Mouse (Mus musculus): ENCODE measurements around the gene Lhfp.

The Lhfp gene

DNA sequence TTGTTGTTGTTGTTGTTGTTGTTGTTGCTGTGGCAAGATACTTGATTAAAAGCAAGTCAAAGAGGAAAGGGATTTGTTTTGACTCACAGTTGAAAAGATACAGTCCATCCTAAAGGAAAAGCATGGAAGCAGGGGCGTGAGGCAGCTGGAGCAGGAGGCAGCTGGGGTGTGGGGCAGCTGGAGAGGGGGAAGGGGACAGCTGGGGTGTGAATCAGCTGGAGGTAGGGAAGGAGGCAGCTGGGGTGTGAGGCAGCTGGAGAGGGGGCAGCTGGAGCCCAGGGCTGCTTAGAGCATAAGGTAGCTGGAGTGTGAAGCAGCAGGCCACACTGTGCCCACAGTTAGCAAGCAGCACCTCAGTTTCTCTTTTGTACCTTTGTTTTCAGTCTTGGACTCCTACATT is 110.3 kb downstream of the Lhfp start:
- no peak for DNase-seq (ENCODE audit: low spot score in 2 of 2)

DNA sequence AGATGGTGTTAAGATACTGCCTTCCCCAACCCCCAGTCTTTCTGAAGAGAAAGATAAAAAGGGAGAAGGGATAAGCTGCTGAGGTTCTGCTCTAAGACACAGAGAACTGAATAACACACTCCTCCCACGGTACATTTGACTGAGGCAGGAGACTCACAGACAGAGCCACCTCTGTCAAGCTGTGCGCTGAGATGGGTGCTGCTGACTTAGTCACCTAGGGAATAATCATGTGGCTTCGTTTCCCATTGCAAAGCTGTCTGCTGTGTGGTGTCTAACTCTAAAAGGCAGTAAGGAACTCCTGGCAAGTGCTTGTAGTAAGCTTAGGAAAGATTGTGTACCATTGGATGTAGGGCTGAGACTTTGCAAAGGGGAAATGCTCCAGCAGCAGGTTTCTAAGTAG is 120.6 kb downstream of the Lhfp start:
- DNase-seq (ENCODE audit: low spot score in 2 of 2) = peak; percentile 20 to 69

DNA sequence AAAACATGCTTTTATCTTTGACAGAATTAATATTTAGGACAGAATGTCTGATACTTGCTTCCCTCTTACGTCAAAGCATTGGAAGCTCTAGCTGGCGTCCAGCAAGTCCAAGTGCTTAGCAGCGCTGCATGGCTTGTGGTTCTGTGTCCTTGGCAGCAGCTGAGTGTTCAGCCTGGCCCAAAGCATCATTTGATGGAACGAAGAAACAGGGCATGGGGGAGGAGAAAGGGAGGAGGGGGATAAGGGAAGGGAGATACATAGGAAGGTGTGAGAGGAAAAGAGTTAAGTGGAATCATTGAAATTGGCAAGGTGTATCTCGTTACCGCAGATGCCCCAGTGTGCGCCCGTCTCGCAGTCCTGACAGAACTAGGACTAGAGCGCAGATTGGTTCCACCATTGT is 124.0 kb downstream of the Lhfp start:
- DNase-seq (ENCODE audit: low spot score in 2 of 2) = peak in 1 of 2 experiments; percentile 11

DNA sequence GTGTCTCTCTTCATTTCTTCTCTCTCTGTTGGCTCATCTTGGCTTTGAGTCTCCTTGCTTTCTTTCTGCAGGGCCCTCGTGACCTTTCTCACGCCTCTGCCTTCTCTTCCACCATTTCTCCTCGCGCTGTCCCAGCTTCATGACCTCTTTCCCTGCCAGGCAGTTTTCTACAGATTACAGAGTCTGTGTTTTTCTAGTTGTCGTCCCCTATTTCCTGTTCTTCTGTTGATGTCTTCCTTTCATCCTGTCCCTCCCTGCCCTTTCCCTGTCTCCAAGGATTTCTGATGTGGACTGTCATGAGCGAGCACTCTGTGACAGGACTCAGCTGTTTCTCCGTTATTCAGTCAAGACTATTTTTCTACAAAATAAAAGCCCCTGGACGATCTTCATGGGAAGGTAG is 124.7 kb downstream of the Lhfp start:
- no peak for DNase-seq (ENCODE audit: low spot score in 2 of 2)

DNA sequence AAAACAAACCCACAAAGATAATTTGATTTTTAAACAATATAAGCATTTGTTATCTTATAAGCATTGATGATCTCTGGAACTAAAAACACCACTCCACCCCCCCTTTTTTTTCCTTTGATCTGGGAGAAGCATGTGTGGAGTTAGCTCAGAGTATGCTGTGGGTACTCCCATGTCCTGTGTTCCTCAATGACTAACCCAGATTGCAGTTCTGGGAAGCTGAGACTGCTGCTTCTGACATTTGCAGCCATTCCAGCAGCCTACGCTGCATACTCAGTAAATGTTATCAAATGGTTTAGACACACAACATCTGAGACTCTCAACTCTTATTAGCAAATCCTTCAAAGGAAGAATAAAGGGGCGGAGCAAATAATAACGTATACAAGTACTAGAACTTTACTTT is 128.2 kb downstream of the Lhfp start:
- DNase-seq (ENCODE audit: low spot score in 2 of 2) = no peak

DNA sequence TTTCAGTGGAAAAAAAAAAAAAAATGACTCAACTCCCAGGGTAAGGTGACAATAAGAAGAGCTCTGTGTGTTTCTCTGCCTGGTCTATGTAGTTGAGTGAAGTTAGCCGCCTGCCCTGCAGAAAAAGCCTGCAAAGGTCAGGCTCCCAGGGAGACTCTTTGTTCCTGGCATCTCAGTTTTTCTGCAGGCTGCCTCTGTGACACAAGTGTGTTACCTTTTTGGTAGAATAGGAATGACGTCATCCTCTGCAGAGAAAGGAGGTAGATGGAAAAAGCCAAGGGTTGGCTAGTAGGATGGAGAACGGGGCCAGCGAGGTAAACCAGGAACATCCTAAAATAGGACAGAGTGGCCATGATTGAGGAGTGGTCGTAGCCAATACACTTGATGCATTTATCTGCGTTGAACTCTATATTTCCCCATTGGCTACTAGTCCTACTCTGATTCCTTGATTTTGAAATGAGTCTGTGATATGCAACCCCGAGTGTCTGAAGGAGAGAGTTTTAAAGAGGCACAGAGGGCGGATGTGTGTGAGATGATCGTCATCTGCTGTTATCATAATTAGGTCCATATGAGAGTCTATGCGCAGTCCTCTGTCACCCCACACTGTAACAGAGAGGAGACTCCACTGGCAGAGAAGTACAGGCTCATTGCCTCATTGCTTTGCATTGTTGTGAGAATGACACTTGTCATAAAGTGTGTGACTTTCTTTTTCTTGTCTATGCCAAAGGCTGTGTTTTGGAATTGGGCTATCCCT is 132.2 kb downstream of the Lhfp start:
- no peak for DNase-seq (ENCODE audit: low spot score in 2 of 2)

DNA sequence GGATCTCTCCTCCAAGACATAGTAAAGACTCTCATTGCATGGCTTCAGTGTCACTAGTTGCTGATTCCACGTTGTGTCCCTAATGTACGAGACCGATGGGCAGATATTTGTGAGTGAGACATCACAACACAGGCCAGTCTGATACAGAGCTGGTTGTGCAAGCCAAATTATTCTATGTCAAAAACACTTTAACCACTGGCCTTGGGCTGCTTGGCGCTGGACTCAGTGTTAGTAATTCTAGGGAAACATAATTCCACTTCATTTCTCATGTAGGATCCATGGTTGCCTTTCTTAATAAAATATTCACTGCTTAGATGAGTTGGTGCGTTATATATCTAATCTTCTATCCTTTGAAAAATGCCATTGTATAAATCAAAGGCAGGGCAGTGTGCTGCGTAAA is 138.6 kb downstream of the Lhfp start:
- no peak for DNase-seq (ENCODE audit: low spot score in 2 of 2)

DNA sequence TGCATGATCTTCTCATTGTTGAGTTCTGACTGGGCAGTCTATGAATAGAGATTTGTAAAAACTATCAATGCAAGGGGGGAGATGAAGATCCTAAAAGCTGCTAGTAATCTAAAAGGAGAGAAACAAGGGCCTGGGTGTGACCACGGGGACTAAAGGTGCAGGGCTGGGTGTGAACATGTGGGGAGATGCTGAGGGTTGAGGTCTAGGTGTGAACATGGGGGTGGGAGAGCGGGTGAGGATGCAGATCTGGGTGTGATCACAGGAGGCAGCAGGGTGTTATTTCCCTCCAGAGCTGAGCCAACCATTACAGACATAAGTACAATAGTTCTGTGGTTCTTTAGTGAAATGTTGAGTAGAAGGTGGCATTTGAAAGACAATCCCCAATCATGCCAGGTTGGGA is 144.1 kb downstream of the Lhfp start:
- DNase-seq (ENCODE audit: low spot score in 2 of 2) = no peak

DNA sequence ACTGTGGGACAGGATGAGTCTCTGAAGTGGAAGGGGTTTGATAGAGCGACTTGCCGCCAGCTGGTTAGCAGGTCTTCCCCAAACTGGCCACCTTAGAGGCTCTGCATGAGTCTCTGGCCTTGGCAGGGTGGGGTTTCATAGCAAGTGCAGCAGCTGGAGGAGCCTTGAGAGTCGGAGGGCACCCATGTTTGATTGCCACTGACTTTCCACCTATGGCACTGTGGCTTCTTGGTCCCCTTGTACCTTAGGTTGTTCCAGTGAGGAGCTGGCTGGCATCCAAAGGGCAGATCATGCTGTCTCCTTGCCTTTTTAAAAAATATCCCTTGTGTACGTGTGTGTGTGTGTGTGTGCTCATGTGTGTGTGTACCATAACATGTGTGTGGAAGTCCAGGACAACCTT is 152.1 kb downstream of the Lhfp start:
- no peak for DNase-seq (ENCODE audit: low spot score in 2 of 2)

DNA sequence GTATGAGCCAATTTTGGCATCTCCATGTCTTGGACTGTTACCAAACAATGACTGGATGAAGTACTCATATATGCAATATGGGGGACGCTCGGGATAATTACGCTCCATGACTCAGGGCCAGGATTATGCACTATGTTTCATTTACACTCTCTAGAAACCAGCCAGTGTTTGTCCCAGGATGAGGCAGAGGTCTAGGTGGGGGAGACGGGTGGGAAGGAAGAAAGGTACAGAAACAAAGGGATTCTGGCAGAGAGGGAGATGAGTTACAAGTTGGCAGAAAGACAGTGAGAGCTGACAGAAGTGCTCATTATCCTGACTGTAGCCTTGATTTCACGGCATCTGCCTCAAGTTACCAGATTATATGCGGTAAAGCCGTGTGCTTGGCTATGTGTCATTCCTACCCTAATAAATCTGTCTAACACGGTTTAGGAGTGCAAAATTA is 154.4 kb downstream of the Lhfp start:
- DNase-seq (ENCODE audit: low spot score in 2 of 2) = no peak

DNA sequence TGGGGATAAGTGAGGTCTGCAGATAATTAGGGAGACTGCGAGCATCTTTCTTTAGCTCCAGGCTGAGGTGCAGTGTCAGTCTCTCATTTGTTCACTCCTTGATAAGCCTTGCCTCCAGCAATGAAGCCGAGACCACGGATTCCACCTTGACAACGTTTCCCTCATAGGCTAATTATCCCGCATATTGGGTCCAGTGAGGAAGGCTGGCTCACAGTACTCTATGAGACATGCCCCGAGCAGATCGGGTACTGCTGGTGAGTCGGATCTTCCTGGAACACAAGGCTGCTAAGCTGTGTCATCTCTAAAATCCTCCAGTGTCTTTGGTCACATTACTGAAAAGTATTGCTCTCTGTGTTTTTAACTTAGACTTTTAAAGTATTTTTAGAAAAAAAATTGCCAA is 158.8 kb downstream of the Lhfp start:
- no peak for DNase-seq (ENCODE audit: low spot score in 2 of 2)

DNA sequence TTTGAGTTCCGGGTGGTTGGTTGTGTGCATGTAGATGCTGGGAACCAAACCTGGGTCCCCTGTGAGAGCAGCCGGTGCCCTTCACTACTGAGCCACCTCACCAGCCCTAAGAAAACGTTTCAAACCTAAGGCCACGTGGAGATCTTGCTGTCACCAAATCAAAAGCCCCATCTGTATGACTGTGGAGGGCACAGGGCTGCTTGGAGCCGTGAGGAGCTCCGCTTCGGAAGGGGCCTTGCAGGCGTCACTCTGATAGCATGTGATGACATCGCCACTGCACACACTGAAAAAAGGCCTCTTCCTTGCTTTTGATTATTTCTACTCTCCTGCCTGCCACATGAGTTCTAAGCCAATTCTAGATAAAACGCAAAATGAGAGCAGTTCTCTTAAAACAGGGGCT is 159.5 kb downstream of the Lhfp start:
- DNase-seq (ENCODE audit: low spot score in 2 of 2) = no peak

DNA sequence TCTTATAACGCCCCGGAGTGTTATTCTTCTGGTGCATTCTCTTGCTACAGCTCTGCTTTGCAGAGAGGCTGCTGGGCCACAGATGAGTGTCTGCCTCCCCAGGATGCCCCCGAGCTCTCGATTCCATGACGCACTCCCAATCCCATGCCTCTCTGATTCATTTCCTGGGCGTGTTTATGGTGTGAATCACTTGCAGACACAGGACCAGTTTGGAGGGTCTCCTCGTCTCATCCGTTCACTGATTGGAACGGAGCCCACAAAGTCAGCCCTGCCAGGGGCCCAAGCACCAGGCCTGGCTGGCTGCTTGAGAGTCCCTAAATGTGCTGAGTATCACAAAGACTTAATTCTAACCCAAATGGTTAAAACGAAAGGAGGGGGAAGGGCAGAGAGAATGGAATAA is 160.3 kb downstream of the Lhfp start:
- no peak for DNase-seq (ENCODE audit: low spot score in 2 of 2)

DNA sequence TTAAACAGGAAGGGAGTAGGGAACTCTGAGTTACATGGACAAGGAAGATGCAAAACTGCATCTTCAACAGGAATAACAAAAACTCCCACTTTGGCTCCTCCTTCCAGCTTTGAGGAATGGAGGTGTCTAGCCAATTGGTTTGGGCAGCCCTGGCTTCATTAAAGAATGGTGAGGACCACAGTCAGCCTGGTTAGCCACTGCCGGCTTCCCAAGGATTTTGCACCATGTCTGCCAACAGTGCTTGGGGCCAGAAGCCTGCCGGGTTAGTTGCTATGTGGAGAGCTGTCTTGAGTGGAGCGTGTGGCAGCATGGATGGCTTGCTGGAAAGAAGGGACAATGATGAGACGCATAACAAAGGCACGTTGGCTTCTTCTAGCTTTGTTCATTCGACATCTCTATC is 160.9 kb downstream of the Lhfp start:
- DNase-seq (ENCODE audit: low spot score in 2 of 2) = no peak

DNA sequence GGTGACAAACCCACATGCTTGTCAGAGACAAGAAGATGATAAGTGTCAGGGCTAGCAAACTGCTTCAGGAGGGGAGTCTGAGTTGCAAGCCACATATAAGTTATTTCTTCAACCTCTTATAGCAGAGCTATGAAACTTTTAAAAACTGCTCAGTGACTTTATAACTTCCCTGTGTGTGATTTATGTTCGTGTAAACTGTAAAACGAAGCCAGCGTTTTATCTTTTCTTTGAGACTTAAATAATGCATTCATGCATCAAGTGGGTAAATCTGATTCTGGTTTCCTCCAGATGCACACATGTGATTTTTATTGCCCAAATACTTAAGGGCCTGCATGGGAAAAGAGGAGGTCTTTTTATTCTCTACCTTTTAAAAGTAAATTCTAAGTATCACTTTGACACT is 161.4 kb downstream of the Lhfp start:
- DNase-seq (ENCODE audit: low spot score in 2 of 2) = no peak

DNA sequence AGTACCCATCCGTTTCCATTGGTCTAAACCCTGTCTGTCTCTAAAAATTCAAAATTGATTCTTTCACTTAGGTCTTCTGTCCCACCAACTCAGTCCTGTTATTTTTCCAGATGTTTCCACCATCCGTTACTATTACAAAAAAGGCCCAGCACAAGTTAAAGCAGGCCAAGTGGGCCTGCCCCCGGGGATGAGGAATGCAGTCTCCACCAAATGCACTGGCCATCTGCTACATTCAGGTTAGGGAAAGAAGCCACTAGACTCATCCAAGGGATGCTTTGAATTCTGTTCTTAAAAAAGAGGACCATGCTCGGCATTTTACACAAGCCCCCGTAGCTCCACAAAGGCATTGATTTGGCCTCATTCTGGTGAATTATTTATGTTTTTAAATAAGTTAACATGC is 162.3 kb downstream of the Lhfp start:
- DNase-seq (ENCODE audit: low spot score in 2 of 2) = no peak

DNA sequence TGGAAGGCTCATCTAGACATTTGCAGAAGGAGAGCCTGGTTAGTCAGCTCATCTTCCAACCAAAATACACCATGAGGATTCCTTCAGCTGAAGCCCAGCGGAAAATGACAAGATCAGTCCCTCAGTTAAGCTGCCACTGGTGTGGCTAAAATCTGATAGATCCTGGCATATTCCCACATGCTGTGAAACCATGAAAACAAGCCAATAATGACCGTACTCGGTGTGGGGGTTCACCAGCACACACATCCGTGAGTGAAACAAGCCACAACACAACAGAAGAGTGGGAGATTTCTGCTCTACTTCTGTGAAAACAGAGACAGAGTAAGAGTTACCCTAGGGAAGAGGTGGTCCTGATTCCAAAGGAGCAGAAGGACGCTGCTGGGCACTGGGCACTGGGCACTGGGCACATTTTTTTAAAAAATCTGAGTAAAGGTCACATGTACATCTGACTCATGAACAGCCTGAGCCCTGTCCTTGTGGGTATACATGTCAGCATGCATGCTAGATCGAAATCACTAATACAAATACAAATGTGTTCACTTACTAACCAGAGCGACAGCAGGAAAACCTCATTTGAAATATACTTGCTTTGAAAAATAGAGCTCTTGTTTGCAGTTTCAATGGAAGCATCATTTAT is 163.1 kb downstream of the Lhfp start:
- no peak for DNase-seq (ENCODE audit: low spot score in 2 of 2)

DNA sequence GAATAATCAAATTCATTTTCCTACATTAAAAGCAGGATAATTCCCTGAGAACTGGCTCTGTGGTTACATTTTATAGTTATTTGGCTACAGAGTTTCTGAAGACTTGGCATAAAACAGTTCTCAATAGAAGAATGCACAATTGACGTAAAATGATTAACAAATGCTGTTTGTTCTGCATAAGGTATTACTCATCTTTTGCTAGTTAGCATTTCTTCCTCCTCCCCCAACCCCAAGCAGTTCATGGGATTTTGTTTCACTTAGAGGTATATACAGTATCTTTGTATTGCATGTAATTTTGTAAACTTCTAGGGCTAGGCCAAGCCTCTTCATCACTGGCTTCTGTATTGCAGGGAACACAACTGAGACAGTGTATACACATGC is 163.6 kb downstream of the Lhfp start:
- DNase-seq (ENCODE audit: low spot score in 2 of 2) = no peak

DNA sequence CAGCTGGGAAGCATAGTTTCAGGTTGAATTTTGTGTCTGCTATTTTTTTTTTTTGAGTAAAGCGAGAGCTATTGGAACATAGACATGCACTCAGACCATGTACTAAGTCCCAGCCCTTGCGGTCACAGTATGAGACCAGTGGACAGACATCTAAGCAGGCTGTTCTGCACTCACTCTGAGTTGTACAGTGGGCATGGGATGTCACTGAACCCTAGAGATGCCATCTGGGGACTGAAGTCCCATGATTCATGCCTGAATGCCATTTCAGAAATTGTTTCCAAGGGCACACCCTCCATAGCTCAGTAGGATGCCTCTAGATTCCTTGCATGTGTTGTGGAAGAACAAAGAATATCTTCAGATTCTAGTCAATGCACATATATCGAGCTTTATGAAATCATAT is 164.4 kb downstream of the Lhfp start:
- no peak for DNase-seq (ENCODE audit: low spot score in 2 of 2)

DNA sequence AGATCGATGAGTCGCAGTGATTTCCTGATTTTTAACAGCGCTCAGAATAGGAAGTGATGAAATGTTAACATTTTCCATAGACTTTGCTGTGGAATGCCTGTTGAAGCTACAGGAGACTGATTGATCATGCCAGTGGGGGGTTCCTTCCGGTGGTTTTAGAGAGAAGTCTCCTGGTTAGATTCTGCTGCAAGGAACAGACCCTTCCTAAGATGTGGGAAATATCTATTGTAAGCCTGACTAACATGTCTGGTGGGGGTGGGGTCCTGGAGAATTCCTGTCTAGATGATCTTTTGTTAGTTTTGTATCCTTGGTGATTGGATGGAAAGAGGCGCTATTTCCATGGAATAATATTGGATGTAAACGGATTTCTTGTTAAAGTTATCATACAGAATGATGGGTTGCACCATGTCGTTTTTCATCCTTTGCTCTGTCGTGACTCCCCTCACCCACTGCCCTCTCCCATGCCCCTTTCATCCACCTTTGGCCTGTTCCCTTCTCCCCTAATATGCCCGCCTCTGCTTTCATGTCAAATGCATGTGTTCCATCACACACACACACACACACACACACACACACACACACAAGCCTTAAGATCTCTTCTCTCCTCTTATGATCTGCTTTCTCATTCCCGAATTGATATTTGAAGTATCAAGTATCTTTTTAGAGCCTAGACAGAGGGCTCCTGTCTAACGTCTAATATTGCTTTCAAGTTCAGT is 165.3 kb downstream of the Lhfp start:
- DNase-seq (ENCODE audit: low spot score in 2 of 2) = no peak

DNA sequence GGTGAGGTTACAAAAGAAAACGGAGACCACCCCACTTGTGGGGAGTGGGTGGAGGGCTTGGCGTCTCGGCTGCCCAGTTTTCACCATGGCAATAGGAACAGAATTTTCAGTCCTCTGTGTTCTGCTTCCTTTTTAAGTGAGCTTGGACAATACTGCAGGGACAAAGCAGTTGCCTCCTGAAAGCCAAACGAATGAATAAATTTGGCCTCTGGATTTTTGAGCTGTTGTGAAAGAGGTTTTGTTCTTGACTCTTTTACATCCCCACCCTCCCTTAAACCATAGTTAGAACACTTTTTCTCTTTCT is 165.8 kb downstream of the Lhfp start:
- no peak for DNase-seq (ENCODE audit: low spot score in 2 of 2)

DNA sequence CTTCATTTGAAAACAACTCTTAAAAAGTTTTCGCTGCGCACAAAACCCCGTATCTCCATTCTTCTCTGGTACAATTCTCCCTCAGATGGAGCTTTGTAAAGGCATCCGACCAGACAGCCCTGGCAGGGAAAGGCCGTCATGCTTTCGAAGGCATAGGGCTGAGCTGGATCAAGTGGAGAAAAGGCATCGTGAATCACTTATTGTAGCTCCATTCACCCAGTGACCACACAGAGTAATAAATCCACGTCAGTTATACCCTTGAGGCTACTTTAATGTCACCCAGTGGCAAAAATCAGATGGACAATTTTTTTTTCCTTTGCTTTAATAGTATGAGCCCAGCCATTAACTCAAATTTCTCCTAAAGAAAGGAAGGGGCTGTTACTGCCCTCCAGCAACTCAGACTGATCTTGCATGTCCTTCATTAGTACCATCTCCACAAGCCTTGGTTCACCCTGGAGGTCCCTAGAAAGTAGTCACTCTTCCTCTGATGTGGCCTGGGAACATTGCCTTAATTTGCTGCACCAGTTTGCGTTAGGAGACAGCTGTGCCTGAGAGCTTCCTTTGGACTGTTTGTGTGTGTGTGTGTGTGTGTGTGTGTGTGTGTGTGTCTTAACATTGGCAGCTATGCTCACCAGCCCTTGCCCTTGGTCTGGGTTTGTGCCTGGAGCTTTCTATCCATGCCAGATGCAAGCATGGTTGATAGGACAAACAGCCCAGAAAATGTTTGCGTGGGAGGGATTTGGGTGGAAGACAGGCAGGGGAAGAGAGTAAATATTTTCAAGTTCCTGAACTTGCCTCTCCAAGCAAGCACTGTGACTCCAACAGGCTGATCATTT is 169.6 kb downstream of the Lhfp start:
- no peak for DNase-seq (ENCODE audit: low spot score in 2 of 2)
